Mouse (Mus musculus) CD4-positive naive resting alpha-beta T cell, adult 76 days (primary cell): ENCODE data around the gene Olfr69. TPM values are rescaled to one million over a fixed set of nuclear protein-coding genes. Genes with fewer than 3 reads are reported as not detected.

Experiments
- total RNA-seq: library from RNA; stranded (reverse); gene quantifications from one replicate; pipeline ENCODE4 v1.2.4, GENCODE M21; 2023

Olfr69 gene
- not detected for total RNA-seq

GRCm38 (mm10) chr7:103771494-103771893 is at the start of gene Olfr69:
Gene Olfr69 (minus strand): TSS chr7:103771594.

GRCm38 (mm10) chr7:103813766-103814165 is 42.4 kb upstream of the Olfr69 start, which contains the start of gene Hbb-bt:
Gene Hbb-bt (minus strand): TSS chr7:103813996.

GRCm38 (mm10) chr7:103791721-103792120 is 20.3 kb upstream of the Olfr69 start, which contains the start of gene Olfr67:
Gene Olfr67 (minus strand): TSS chr7:103791821.

GRCm38 (mm10) chr7:103779598-103779997 is 8.2 kb upstream of the Olfr69 start, which contains the start of gene Olfr68:
Gene Olfr68 (minus strand): TSS chr7:103779698.

GRCm38 (mm10) chr7:103757233-103757632 is 14.2 kb downstream of the Olfr69 start, which contains the start of gene Olfr630:
Gene Olfr630 (minus strand): TSS chr7:103757333.

GRCm38 (mm10) chr7:103744843-103745242 is 26.6 kb downstream of the Olfr69 start, which contains the start of gene Olfr629:
Gene Olfr629 (minus strand): TSS chr7:103744943.

GRCm38 (mm10) chr7:103730074-103730473 is 41.3 kb downstream of the Olfr69 start, which contains the start of gene Olfr628:
Gene Olfr628 (plus strand): TSS chr7:103730374.

Other genes with a start within 250 kb of the Olfr69 start
- gene Olfr612, start 228.9 kb downstream of the Olfr69 start, total RNA-seq: not detected
- gene Olfr613, start 223.5 kb downstream of the Olfr69 start, total RNA-seq: not detected
- gene Olfr615, start 215.5 kb downstream of the Olfr69 start, total RNA-seq: not detected
- not detected for gene Olfr616, start 202.5 kb downstream of the Olfr69 start, total RNA-seq
- not detected for gene Olfr617, start 198.5 kb downstream of the Olfr69 start, total RNA-seq
- gene Olfr618, start 181.5 kb downstream of the Olfr69 start, total RNA-seq: not detected
- gene Olfr619, start 171.0 kb downstream of the Olfr69 start, total RNA-seq: not detected
- not detected for gene Olfr620, start 159.1 kb downstream of the Olfr69 start, total RNA-seq
- gene Olfr622, start 128.9 kb downstream of the Olfr69 start, total RNA-seq: not detected
- gene Olfr623, start 107.9 kb downstream of the Olfr69 start, total RNA-seq: not detected
- gene Olfr624, start 100.4 kb downstream of the Olfr69 start, total RNA-seq: not detected
- not detected for gene Olfr625-ps1, start 88.9 kb downstream of the Olfr69 start, total RNA-seq
- gene Olfr243, start 56.9 kb downstream of the Olfr69 start, total RNA-seq: not detected
- gene Olfr628, start 41.2 kb downstream of the Olfr69 start, total RNA-seq: not detected
- not detected for gene Olfr629, start 26.7 kb downstream of the Olfr69 start, total RNA-seq
- gene Olfr630, start 14.3 kb downstream of the Olfr69 start, total RNA-seq: not detected
- gene Olfr68, start 8.1 kb upstream of the Olfr69 start, total RNA-seq: not detected
- not detected for gene Olfr67, start 20.2 kb upstream of the Olfr69 start, total RNA-seq
- 492 TPM for gene Hbb-bt, start 42.4 kb upstream of the Olfr69 start, total RNA-seq
- 2,802 TPM for gene Hbb-bs, start 56.5 kb upstream of the Olfr69 start, total RNA-seq
- not detected for gene Hbb-bh2, start 68.9 kb upstream of the Olfr69 start, total RNA-seq
- gene Hbb-bh1, start 71.6 kb upstream of the Olfr69 start, total RNA-seq: not detected
- not detected for gene Hbb-y, start 81.6 kb upstream of the Olfr69 start, total RNA-seq
- gene Olfr66, start 114.7 kb upstream of the Olfr69 start, total RNA-seq: not detected
- gene Olfr64, start 122.9 kb upstream of the Olfr69 start, total RNA-seq: not detected
- gene Olfr65, start 131.9 kb upstream of the Olfr69 start, total RNA-seq: not detected
- gene Olfr631, start 157.2 kb upstream of the Olfr69 start, total RNA-seq: not detected
- not detected for gene Olfr632, start 162.8 kb upstream of the Olfr69 start, total RNA-seq
- not detected for gene Olfr633, start 172.8 kb upstream of the Olfr69 start, total RNA-seq
- gene Olfr635, start 199.6 kb upstream of the Olfr69 start, total RNA-seq: not detected
- not detected for gene Olfr638, start 227.2 kb upstream of the Olfr69 start, total RNA-seq
- gene Olfr639, start 245.7 kb upstream of the Olfr69 start, total RNA-seq: not detected